In the genomic region with DNA sequence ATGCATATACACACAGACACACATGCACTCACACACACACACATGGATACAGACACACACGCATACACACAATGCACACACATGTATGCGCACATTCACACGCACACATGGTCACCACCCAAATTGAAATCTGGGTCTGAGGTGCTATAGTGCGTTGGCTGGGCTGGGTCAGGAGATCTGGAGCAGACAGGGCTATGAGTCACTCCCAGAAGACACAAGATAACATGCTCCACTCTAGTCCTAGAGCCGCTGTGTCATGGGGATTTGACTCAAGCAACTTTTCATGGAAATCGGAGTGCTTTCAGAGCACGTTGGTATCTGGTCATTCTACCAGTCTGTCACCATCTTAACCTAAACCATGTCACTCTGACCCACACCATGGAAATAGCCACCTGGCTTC, we compare ENCODE assay signal across 26 mouse cellular contexts. TPM values are rescaled to one million over a fixed set of nuclear protein-coding genes. Genes with fewer than 3 reads are reported as not detected.
DNase-seq lines count a peak whose midpoint lies in the region; ATAC-seq and TF ChIP-seq lines count a peak whose summit lies in the region.
"Had no signal": no experiment of that assay in that cellular context is flagged by ENCODE, and none has a peak within 500 bp of the region (broad histone marks: within the 10 kb centered on the region; RNA-seq: fewer than 3 reads in every experiment).

No protein-coding gene starts in this region.

- peaks cover 58% of the 10 kb centered on the region for H3K4me1 ChIP-seq in megakaryocyte, embryonic 14.5 days
- peaks cover 80% of the 10 kb centered on the region for H3K4me1 ChIP-seq in bone marrow macrophage, adult 2 months (ENCODE audit: control insufficient read depth, insufficient read depth, low read length)
- peaks cover 14% of the 10 kb centered on the region; the same call in 1 of the 2 replicates for H3K4me1 ChIP-seq in intestine, postnatal 0 days (replicated peaks; ENCODE audit: control insufficient read depth, insufficient read depth, low read length)

- ATAC-seq in megakaryocyte, adult 5-6 weeks (ENCODE audit: poor library complexity, severe bottlenecking): no peak
- ATAC-seq in intestine, postnatal 0 days: peak; percentile 76
- ATAC-seq: forebrain, postnatal 0 days; liver, embryonic 12.5 days had no signal

- no peak for DNase-seq in urinary bladder, adult 18-20 months (ENCODE audit: low spot score in 2 of 2)
- no peak for DNase-seq in lung, postnatal 36 days
- DNase-seq in heart, adult 8-10 months (ENCODE audit: low spot score): no peak
- DNase-seq: adrenal gland, postnatal 25 days; B cell, adult 2 months; cerebellum, adult 9-10 months; forebrain, postnatal 0 days; gastrocnemius, postnatal 25 days; heart, adult 2 months; heart, postnatal 36 days; kidney, adult 11 months; layer of hippocampus, adult 9-11 months; lung, adult 18-20 months; lung, postnatal 10 days; midbrain, embryonic 14.5 days; right cerebral cortex, adult 18-20 months had no signal

- WGBS in intestine, postnatal 0 days: 69% methylated on average over 7 of the region's 7 CpGs

- H3K27ac ChIP-seq in bone marrow macrophage, adult 2 months (ENCODE audit: insufficient read depth, low read depth, low read length): peak overlapping the region; percentile 100
- H3K27ac ChIP-seq in intestine, postnatal 0 days (ENCODE audit: low read depth, low read length): peak overlapping the region; percentile 81
- H3K27ac ChIP-seq: heart, adult 2 months; hindbrain, embryonic 15.5 days; kidney, postnatal 0 days; limb, embryonic 13.5 days; liver, embryonic 12.5 days; neural tube, embryonic 13.5 days had no signal

- no peaks in the 10 kb centered on the region for H3K9me3 ChIP-seq in megakaryocyte, embryonic 14.5 days
- H3K9me3 ChIP-seq in intestine, postnatal 0 days (ENCODE audit: control insufficient read depth): no peaks in the 10 kb centered on the region
- H3K9me3 ChIP-seq: hindbrain, embryonic 15.5 days; limb, embryonic 13.5 days; liver, embryonic 12.5 days; neural tube, embryonic 13.5 days had no signal

- peak overlapping the region; percentile 69 for H3K4me3 ChIP-seq in megakaryocyte, embryonic 14.5 days (replicated peaks)
- H3K4me3 ChIP-seq in bone marrow macrophage, adult 2 months (ENCODE audit: insufficient read depth, low read length): peak overlapping the region; percentile 24
- H3K4me3 ChIP-seq in intestine, postnatal 0 days (ENCODE audit: low read depth, low read length): no peak overlapping the region
- H3K4me3 ChIP-seq: heart, adult 2 months; hindbrain, embryonic 15.5 days; limb, embryonic 13.5 days; liver, embryonic 12.5 days; neural tube, embryonic 13.5 days had no signal

- H3K27me3 ChIP-seq in megakaryocyte, embryonic 14.5 days (replicated peaks): peaks cover 75% of the 10 kb centered on the region
- no peaks in the 10 kb centered on the region for H3K27me3 ChIP-seq in intestine, postnatal 0 days (replicated peaks; ENCODE audit: control insufficient read depth, insufficient read depth, low read length)
- H3K27me3 ChIP-seq: hindbrain, embryonic 15.5 days; limb, embryonic 13.5 days; liver, embryonic 12.5 days; neural tube, embryonic 13.5 days had no signal

- no peak overlapping the region for H3K4me2 ChIP-seq in intestine, postnatal 0 days (replicated peaks; ENCODE audit: low read depth)
- H3K4me2 ChIP-seq: hindbrain, embryonic 15.5 days; limb, embryonic 13.5 days; liver, embryonic 12.5 days; neural tube, embryonic 13.5 days had no signal

- no peak overlapping the region for H3K9ac ChIP-seq in intestine, postnatal 0 days (ENCODE audit: low read depth, low read length)
- H3K9ac ChIP-seq: forebrain, postnatal 0 days; hindbrain, embryonic 15.5 days; limb, embryonic 13.5 days; liver, embryonic 12.5 days had no signal

- TF ChIP-seq POLR2A in bone marrow macrophage, adult 2 months (IDR thresholded peaks at IDR 0.05; ENCODE audit: borderline replicate concordance, low read depth, low read length): no peak

- TF ChIP-seq CTCF in bone marrow macrophage, adult 2 months (IDR thresholded peaks at IDR 0.05; ENCODE audit: low read depth, low read length): no peak
- TF ChIP-seq CTCF in intestine, postnatal 0 days (IDR thresholded peaks at IDR 0.05; ENCODE audit: low read depth): no peak

- no peaks in the 10 kb centered on the region for H3K36me3 ChIP-seq in megakaryocyte, embryonic 14.5 days (replicated peaks; ENCODE audit: low read length)
- H3K36me3 ChIP-seq in intestine, postnatal 0 days (ENCODE audit: control insufficient read depth, insufficient read depth): peaks cover 71% of the 10 kb centered on the region

RNA-seq across cellular contexts. Expression of a gene that starts 28.5 kb away (rescaled TPM):
- polyA plus RNA-seq in megakaryocyte, embryonic 14.5 days (2012; ENCODE audit: insufficient read depth, low replicate concordance): 10.2 and 208 TPM in 2 replicates
- 85.5 and 104 TPM in 2 replicates for total RNA-seq in megakaryocyte, adult 5-6 weeks (2015)
- total RNA-seq in megakaryocyte, adult 5-6 weeks (2017): 62.4 and 72.2 TPM in 2 replicates
- polyA plus RNA-seq in bone marrow macrophage, adult 2 months (2012; ENCODE audit: insufficient read depth, insufficient read length, missing spikeins): 361 and 418 TPM in 2 replicates
- 28.9 and 33.4 TPM in 2 replicates for polyA plus RNA-seq in intestine, postnatal 0 days (2015; fragmentation: Nextera tagmentation; extraction: Ambion mirVana)
- 10 to 100 TPM; 64.0 to 88.9 (median 74.0) TPM for total RNA-seq in heart, adult 8-10 months (2022)

RNA-seq across cellular contexts. Expression of a gene that starts 50.4 kb away (rescaled TPM):
- polyA plus RNA-seq in megakaryocyte, embryonic 14.5 days (2012; ENCODE audit: insufficient read depth, low replicate concordance): 33.8 and 70.6 TPM in 2 replicates
- total RNA-seq in megakaryocyte, adult 5-6 weeks (2015): 82.5 and 89.6 TPM in 2 replicates
- 120 and 128 TPM in 2 replicates for total RNA-seq in megakaryocyte, adult 5-6 weeks (2017)
- polyA plus RNA-seq in bone marrow macrophage, adult 2 months (2012; ENCODE audit: insufficient read depth, insufficient read length, missing spikeins): 128 and 144 TPM in 2 replicates
- 27.1 and 29.2 TPM in 2 replicates for polyA plus RNA-seq in intestine, postnatal 0 days (2015; fragmentation: Nextera tagmentation; extraction: Ambion mirVana)
- total RNA-seq in heart, adult 8-10 months (2022): 10 to 100 TPM; 38.4 to 43.7 (median 43.2) TPM

RNA-seq across cellular contexts. Expression of a gene that starts 58.1 kb away (rescaled TPM):
- polyA plus RNA-seq in megakaryocyte, embryonic 14.5 days (2012; ENCODE audit: insufficient read depth, low replicate concordance): 0.32 TPM in 1 of 2 replicates, not detected in the other
- total RNA-seq in megakaryocyte, adult 5-6 weeks (2015): not detected in 2 replicates
- total RNA-seq in megakaryocyte, adult 5-6 weeks (2017): not detected in 2 replicates
- not detected in 2 replicates for polyA plus RNA-seq in bone marrow macrophage, adult 2 months (2012; ENCODE audit: insufficient read depth, insufficient read length, missing spikeins)
- 2.9 and 4.5 TPM in 2 replicates for polyA plus RNA-seq in intestine, postnatal 0 days (2015; fragmentation: Nextera tagmentation; extraction: Ambion mirVana)
- total RNA-seq in heart, adult 8-10 months (2022): under 1 TPM; 0.22 to 0.66 (median 0.50) TPM
- total RNA-seq: megakaryocyte-erythroid progenitor cell, adult 5-6 weeks had no signal
